Mouse (Mus musculus) liver, adult 2 months (tissue): ENCODE measurements at regions not wholly inside any gene's neighbourhood (a gene's known extent, or its start where the extent isn't known, plus 50 kb on each side); places are given as distances from the start of the nearest gene placed in this dataset.

Experiments
- DNase-seq: peaks from one replicate; pipeline ENCODE4 v3.0.0-alpha.2; 2011; ENCODE audit warnings: low read depth, low spot score; ENCODE audit errors: extremely low read depth
- H3K27ac ChIP-seq: fragments of 200-500 bp; replicated peaks from 2 replicates; pipeline ENCODE4 v1.5.1; 2012; ENCODE audit warnings: low read depth, mild to moderate bottlenecking, control low read depth, inconsistent platforms, low read length; ENCODE audit not compliant: insufficient read depth
- H3K27me3 ChIP-seq: fragments of 200-500 bp; 2 replicates; pipeline ENCODE4 v1.6.1; 2012; ENCODE audit warnings: mild to moderate bottlenecking, moderate library complexity, low read length, inconsistent platforms; ENCODE audit not compliant: control insufficient read depth, insufficient read depth
- H3K36me3 ChIP-seq: fragments of 200-500 bp; 2 replicates; pipeline ENCODE4 v1.6.1; 2012; ENCODE audit warnings: low read length, inconsistent platforms; ENCODE audit not compliant: control insufficient read depth, insufficient read depth
- H3K4me1 ChIP-seq: fragments of 200-500 bp; 2 replicates; pipeline ENCODE4 v1.6.1; 2011; ENCODE audit warnings: low read length; ENCODE audit not compliant: control insufficient read depth, insufficient read depth
- H3K4me3 ChIP-seq: fragments of 200-500 bp; 2 replicates; pipeline ENCODE4 v1.5.1; 2011; ENCODE audit warnings: low read depth, mild to moderate bottlenecking, control low read depth, low read length, moderate library complexity; ENCODE audit not compliant: insufficient read depth
- H3K79me2 ChIP-seq: fragments of 200-500 bp; 2 replicates; pipeline ENCODE4 v1.6.1; 2012; ENCODE audit warnings: inconsistent platforms, mild to moderate bottlenecking, low read length, moderate library complexity; ENCODE audit not compliant: control insufficient read depth, insufficient read depth
- H3K9ac ChIP-seq: fragments of 200-500 bp; 2 replicates; pipeline ENCODE4 v1.6.1; 2012; ENCODE audit warnings: low read depth, mild to moderate bottlenecking, control low read depth, inconsistent platforms, low read length
- CTCF ChIP-seq: fragments of 200-500 bp; IDR thresholded peaks from 2 replicates; pipeline ENCODE4 v1.5.1; 2011; ENCODE audit warnings: low read depth, low read length, control low read depth
- POLR2A ChIP-seq: fragments of 200-500 bp; IDR thresholded peaks from 2 replicates; pipeline ENCODE4 v1.6.1; 2011; ENCODE audit warnings: low read length, control low read depth; ENCODE audit not compliant: insufficient read depth; ENCODE audit errors: extremely low read depth
- WGBS: fragments of 180-500 bp; shearing (Covaris S2); methylation state at CpG from one replicate; pipeline ENCODE4 v1.1.7; 2018; 5-methylcytosine and 5-hydroxymethylcytosine counted together

- no peak overlapping the region for H3K9ac ChIP-seq
- no peaks in the 10 kb centered on the region for H3K4me1 ChIP-seq
- no peak overlapping the region for H3K4me3 ChIP-seq
- TF ChIP-seq CTCF (no peak), POLR2A (no peak)
- H3K27ac ChIP-seq = no peak overlapping the region
- H3K36me3 ChIP-seq = no peaks in the 10 kb centered on the region
- 72% methylated on average over 6 of the region's 6 CpGs for WGBS
- no peak for DNase-seq
- no peaks in the 10 kb centered on the region for H3K79me2 ChIP-seq
- H3K27me3 ChIP-seq = no peaks in the 10 kb centered on the region
Measured at GRCm38 (mm10) chr9:91680859-91681258, 315.2 kb upstream of the Zic1 start.

- H3K36me3 ChIP-seq = no peaks in the 10 kb centered on the region
- H3K27me3 ChIP-seq = no peaks in the 10 kb centered on the region
- no peak overlapping the region for H3K27ac ChIP-seq
- no peak overlapping the region for H3K4me3 ChIP-seq
- H3K79me2 ChIP-seq = no peaks in the 10 kb centered on the region
- no peak overlapping the region for H3K9ac ChIP-seq
- no peaks in the 10 kb centered on the region for H3K4me1 ChIP-seq
- WGBS = 32% methylated on average over 1 of the region's 1 CpGs
- TF ChIP-seq POLR2A = no peak
- TF ChIP-seq CTCF = no peak
- DNase-seq = no peak
Measured at GRCm38 (mm10) chr9:91666667-91667066, 301.1 kb upstream of the Zic1 start.

DNA sequence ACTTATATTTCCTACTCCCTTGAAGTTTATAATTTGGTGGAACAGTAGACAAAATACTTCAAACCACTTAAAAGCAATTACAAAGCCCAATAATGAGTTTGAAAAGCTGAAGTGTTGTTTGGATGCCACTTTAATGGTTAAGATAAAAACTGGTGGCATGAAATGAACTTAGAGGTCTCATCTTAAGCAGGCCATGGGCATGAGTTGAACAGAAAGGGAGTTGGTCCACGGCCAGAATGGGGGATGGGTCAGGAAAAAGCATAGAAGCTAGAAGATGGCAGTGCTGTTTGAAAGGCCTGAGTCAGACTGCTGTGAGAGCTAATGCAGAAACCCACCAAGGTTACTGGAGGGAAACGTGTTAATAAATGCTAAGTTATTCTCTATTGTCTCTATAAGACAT, 294.5 kb upstream of the Zic1 start:
- Histone ChIP-seq H3K9ac (no peak overlapping the region), H3K79me2 (no peaks in the 10 kb centered on the region), H3K27me3 (no peaks in the 10 kb centered on the region), H3K4me3 (no peak overlapping the region), H3K36me3 (no peaks in the 10 kb centered on the region), H3K4me1 (no peaks in the 10 kb centered on the region), H3K27ac (no peak overlapping the region)
- DNase-seq = no peak
- no peak for TF ChIP-seq POLR2A
- no peak for TF ChIP-seq CTCF
- 52% methylated on average over 2 of the region's 2 CpGs for WGBS

DNA sequence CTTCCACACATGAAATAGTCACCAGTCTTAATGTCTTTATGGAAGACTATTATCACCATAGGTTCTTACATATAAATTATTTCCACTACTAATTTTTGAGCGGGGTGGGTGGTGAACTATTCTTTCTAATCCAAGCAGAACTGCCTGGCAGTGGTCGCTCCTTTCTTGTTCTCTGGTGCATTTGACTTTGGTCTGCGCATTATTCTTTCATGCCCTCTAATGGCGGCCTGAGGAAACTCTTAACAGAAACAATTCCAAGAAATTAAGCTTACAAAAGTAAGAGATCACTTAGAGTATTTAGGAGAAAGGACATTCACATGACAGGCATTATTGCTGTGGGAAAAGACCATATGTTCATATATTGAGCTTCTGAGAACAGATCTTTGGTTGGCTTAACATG, 288.5 kb upstream of the Zic1 start:
- no peak overlapping the region for H3K4me3 ChIP-seq
- 43% methylated on average over 4 of the region's 4 CpGs for WGBS

GRCm38 (mm10) chr9:91652384-91653100, 286.9 kb upstream of the Zic1 start:
- Histone ChIP-seq H3K27me3 (no peaks in the 10 kb centered on the region), H3K36me3 (no peaks in the 10 kb centered on the region), H3K79me2 (no peaks in the 10 kb centered on the region), H3K4me3 (no peak overlapping the region), H3K9ac (no peak overlapping the region), H3K27ac (no peak overlapping the region), H3K4me1 (no peaks in the 10 kb centered on the region)
- TF ChIP-seq POLR2A = no peak
- no peak for TF ChIP-seq CTCF
- WGBS = 76% methylated on average over 8 of the region's 8 CpGs
- no peak for DNase-seq

More for the DNA sequence above, 288.5 kb upstream of the Zic1 start:
- H3K4me1 ChIP-seq = no peaks in the 10 kb centered on the region
- H3K27ac ChIP-seq = no peak overlapping the region
- no peak for DNase-seq
- TF ChIP-seq POLR2A (no peak), CTCF (no peak)
- no peaks in the 10 kb centered on the region for H3K36me3 ChIP-seq
- H3K79me2 ChIP-seq = no peaks in the 10 kb centered on the region
- H3K27me3 ChIP-seq = no peaks in the 10 kb centered on the region
- no peak overlapping the region for H3K9ac ChIP-seq

DNA sequence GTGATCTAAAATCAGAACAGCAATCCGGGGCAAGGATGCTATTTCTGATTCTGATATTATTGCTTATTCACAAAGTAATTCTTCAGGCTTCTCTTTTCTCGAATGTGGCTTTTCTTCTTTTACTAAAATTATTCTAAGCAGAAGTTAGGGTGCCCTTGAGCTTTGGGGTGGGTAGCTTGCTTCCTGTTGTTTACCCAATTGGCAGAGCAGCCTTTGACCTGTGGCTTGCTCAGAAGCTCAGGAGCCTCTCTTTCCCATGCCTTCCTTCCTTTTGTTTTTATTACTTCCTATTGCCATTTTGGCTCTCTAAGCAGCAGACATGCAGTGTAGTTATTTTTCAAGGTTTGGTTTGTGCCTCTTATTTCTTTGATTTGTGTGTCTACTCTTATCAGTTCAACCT, 244.8 kb upstream of the Zic1 start:
- Histone ChIP-seq H3K4me1 (no peaks in the 10 kb centered on the region), H3K36me3 (no peaks in the 10 kb centered on the region), H3K9ac (no peak overlapping the region), H3K4me3 (no peak overlapping the region), H3K27ac (no peak overlapping the region), H3K79me2 (no peaks in the 10 kb centered on the region), H3K27me3 (no peaks in the 10 kb centered on the region)
- no peak for TF ChIP-seq POLR2A
- no peak for TF ChIP-seq CTCF
- WGBS = 66% methylated on average over 2 of the region's 2 CpGs
- no peak for DNase-seq
